Mouse (Mus musculus) midbrain, embryonic 16.5 days (tissue): ENCODE data around the gene Trappc13. TPM values are rescaled to one million over a fixed set of nuclear protein-coding genes. Genes with fewer than 3 reads are reported as not detected.

ENCODE experiments used
- ATAC-seq: fragments of 200-750 bp; cut with Nextera tagmentation; 2 replicates; pipeline ENCODE4 v1.8.0; 2017; ENCODE audit warnings: moderate TSS enrichment
- H3K27ac ChIP-seq: fragments of 300-500 bp; sonication (generic); 2 replicates; pipeline ENCODE4 v1.5.1; 2014; ENCODE audit warnings: mild to moderate bottlenecking, low read length, mixed read lengths
- H3K27me3 ChIP-seq: fragments of 300-500 bp; sonication (generic); 2 replicates; pipeline ENCODE4 v1.6.1; 2014; ENCODE audit warnings: low read depth, low read length, mixed read lengths; ENCODE audit not compliant: control insufficient read depth, insufficient read depth
- H3K36me3 ChIP-seq: fragments of 300-500 bp; sonication (generic); 2 replicates; pipeline ENCODE4 v1.6.1; 2014; ENCODE audit warnings: mild to moderate bottlenecking, low read length, moderate library complexity, mixed read lengths; ENCODE audit not compliant: control insufficient read depth, insufficient read depth
- H3K4me1 ChIP-seq: fragments of 300-500 bp; sonication (generic); 2 replicates; pipeline ENCODE4 v1.6.1; 2014; ENCODE audit warnings: mild to moderate bottlenecking, low read length, mixed read lengths; ENCODE audit not compliant: control insufficient read depth, insufficient read depth
- H3K4me2 ChIP-seq: fragments of 300-500 bp; sonication (generic); 2 replicates; pipeline ENCODE4 v1.6.1; 2014; ENCODE audit warnings: mild to moderate bottlenecking, low read length, mixed read lengths
- H3K4me3 ChIP-seq: fragments of 300-500 bp; sonication (generic); 2 replicates; pipeline ENCODE4 v1.5.1; 2014; ENCODE audit warnings: low read depth, mild to moderate bottlenecking, low read length, moderate library complexity, mixed read lengths
- H3K9ac ChIP-seq: fragments of 300-500 bp; sonication (generic); 2 replicates; pipeline ENCODE4 v1.6.1; 2014; ENCODE audit warnings: low read depth, low read length, mixed read lengths
- H3K9me3 ChIP-seq: fragments of 300-500 bp; sonication (generic); replicated peaks from 2 replicates; pipeline ENCODE4 v1.6.1; 2014; ENCODE audit warnings: mild to moderate bottlenecking, low read length, mixed read lengths; ENCODE audit not compliant: control insufficient read depth, poor library complexity, severe bottlenecking
- WGBS: fragments of 180-500 bp; shearing (Covaris S2); extraction: QIAGEN DNeasy Blood & Tissue Kit; methylation state at CpG from one replicate; pipeline ENCODE4 v1.1.7; 2014; 5-methylcytosine and 5-hydroxymethylcytosine counted together
- polyA plus RNA-seq: library from polyadenylated mRNA; unstranded; fragments of >200 nt; fragmentation: Nextera tagmentation; extraction: Ambion mirVana; gene quantifications from 2 replicates; pipeline ENCODE4 v1.2.1, GENCODE M21; 2015

Trappc13 gene
- polyA plus RNA-seq, 1 experiment from 2014 or later: 51.6 TPM

DNA sequence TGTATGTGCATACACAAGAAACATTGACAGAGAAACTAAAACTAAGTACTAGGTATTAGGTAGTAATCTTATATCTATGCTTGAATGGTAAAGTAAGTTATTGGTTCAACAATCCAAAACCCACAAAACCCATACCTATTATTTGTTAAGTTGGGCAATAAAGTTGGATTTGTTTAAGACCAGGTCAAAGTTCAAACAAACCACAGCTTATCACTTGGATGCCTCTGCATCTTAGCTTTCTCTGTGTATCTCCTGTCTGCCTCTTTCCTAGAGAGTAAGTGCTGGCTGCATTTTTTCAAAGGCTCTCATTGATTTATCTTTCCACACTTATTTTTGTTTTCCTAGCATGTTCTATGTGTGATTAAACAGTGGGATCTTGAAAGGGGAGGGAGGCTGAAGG, 5.8 kb downstream of the Trappc13 start:
- no peak for ATAC-seq
- no peak overlapping the region for H3K9ac ChIP-seq
- H3K4me1 ChIP-seq: peaks cover 12% of the 10 kb centered on the region

DNA sequence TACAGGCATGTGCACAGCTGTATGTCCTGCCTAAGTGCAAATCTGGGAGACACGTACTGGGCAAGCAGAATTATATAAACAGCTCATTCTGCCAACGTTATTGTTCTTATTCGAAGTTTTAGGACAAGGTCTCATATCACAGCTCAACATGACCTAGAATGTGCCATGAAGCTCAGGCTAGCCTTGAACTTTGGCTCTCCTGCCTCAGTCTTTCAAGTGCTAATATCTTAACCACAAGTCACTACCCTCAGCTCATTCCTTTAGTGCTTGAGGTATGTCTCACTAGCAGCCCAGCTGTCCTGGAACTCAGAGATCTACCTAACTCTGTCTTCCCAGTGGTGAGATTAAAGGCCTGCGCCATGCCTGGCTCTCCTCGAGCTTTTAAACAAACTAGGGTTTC, 6.6 kb downstream of the Trappc13 start:
- ATAC-seq: no peak
- no peak overlapping the region for H3K9ac ChIP-seq
- H3K9me3 ChIP-seq: no peaks in the 10 kb centered on the region; the same call in 1 of the 2 replicates
- H3K4me1 ChIP-seq: peaks cover 7% of the 10 kb centered on the region
- WGBS: 93% methylated on average over 5 of the region's 5 CpGs
- H3K27me3 ChIP-seq: no peaks in the 10 kb centered on the region
- no peak overlapping the region for H3K27ac ChIP-seq
- no peak overlapping the region for H3K4me3 ChIP-seq
- peaks cover 14% of the 10 kb centered on the region for H3K36me3 ChIP-seq
- no peak overlapping the region for H3K4me2 ChIP-seq

More for the DNA sequence above, 5.8 kb downstream of the Trappc13 start:
- no peaks in the 10 kb centered on the region; the same call in 1 of the 2 replicates for H3K9me3 ChIP-seq
- H3K27ac ChIP-seq: no peak overlapping the region
- no peak overlapping the region for H3K4me3 ChIP-seq
- no peak overlapping the region for H3K4me2 ChIP-seq
- peaks cover 11% of the 10 kb centered on the region for H3K36me3 ChIP-seq
- no peaks in the 10 kb centered on the region for H3K27me3 ChIP-seq

DNA sequence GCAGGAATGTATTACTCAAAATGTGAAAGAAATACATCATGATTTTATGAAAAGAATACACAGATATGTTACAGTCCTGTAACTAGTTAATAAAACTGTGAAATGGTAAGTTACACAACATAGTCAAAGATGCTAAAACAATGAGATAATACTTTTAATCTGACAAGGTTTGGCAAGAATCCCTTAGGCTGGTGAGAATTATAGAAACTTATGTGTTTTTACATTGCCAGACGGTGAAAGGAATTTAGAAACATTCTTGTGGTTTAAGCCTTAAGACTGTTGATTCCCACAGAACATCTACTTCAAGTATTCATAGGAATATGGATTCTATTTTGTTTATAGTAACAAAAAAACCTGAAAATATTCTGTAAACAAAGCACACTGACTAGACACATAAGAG, 22.6 kb downstream of the Trappc13 start:
- no peak overlapping the region for H3K27ac ChIP-seq
- H3K9ac ChIP-seq: no peak overlapping the region
- H3K27me3 ChIP-seq: no peaks in the 10 kb centered on the region
- no peaks in the 10 kb centered on the region for H3K9me3 ChIP-seq
- peaks cover 9% of the 10 kb centered on the region for H3K36me3 ChIP-seq
- H3K4me3 ChIP-seq: no peak overlapping the region
- 91% methylated on average over 1 of the region's 1 CpGs for WGBS
- no peaks in the 10 kb centered on the region for H3K4me1 ChIP-seq
- no peak overlapping the region for H3K4me2 ChIP-seq
- ATAC-seq: no peak

DNA sequence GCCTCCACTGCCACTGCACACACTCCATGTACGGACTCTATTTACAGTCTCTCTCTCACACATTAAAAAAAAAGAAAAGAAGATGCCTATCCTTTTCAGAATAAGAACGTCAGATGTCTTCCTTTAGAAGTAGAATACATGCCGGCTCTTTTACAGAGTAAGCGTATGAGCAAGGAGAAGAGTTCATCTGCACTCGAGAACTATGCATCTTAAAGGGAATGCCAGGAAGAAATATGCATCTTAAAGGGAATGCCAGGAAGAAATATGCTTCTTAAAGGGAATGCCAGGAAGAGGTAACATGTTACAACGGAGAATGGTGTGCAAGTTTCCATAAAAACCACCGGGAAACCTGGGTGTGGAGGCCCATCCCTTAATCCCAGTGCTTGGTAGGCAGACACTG, 23.2 kb downstream of the Trappc13 start:
- no peak for ATAC-seq
- Histone ChIP-seq H3K4me3 (no peak overlapping the region), H3K4me1 (no peaks in the 10 kb centered on the region), H3K4me2 (no peak overlapping the region), H3K9ac (no peak overlapping the region), H3K36me3 (peaks cover 9% of the 10 kb centered on the region), H3K27ac (no peak overlapping the region), H3K27me3 (no peaks in the 10 kb centered on the region), H3K9me3 (no peaks in the 10 kb centered on the region)
- WGBS: 91% methylated on average over 7 of the region's 7 CpGs

DNA sequence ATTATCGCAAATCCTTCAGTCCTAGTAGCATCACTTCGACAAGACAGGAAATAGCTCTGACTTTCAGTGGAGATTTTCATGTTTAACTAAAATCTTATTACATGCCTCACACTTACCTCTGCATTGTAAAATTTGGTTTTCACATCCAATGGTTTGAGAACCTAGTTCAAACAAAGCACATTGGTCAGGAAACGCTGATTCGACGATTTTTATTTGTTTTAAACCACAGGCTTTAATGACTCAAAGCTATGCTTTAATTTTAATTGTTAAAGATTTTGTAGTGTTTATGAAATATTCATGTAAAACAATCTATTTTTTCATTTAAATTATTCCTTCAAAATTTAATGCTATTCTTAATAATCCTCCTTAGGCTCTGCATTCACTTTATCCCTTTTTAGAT, 24.1 kb downstream of the Trappc13 start:
- Histone ChIP-seq H3K4me1 (no peaks in the 10 kb centered on the region), H3K4me3 (no peak overlapping the region), H3K9ac (no peak overlapping the region), H3K9me3 (no peaks in the 10 kb centered on the region), H3K36me3 (peaks cover 12% of the 10 kb centered on the region), H3K4me2 (no peak overlapping the region), H3K27ac (no peak overlapping the region), H3K27me3 (no peaks in the 10 kb centered on the region)
- ATAC-seq: no peak
- WGBS: 93% methylated on average over 5 of the region's 5 CpGs

DNA sequence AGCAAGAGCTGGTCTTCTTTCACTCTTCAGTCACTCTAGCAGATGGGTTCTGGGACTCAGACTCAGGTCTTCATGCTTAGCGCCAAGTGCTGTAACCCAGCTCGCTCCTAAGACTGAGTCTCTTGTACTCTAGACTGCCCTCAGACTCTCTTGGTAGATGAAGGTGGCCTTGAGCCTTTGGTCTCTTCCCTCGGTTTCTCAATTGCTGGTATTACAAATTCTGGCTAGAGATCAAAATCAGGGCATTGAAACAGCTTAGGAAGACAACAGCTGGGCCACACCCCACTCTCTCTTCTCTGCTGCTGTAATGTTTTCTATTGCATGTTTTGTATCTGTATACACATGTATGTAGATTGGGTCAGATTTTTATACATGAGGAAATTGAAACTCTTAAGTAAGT, 32.6 kb downstream of the Trappc13 start:
- H3K4me2 ChIP-seq: no peak overlapping the region
- peaks cover 34% of the 10 kb centered on the region for H3K36me3 ChIP-seq
- no peaks in the 10 kb centered on the region for H3K9me3 ChIP-seq
- no peak for ATAC-seq
- no peak overlapping the region for H3K9ac ChIP-seq
- no peak overlapping the region for H3K4me3 ChIP-seq
- no peaks in the 10 kb centered on the region for H3K27me3 ChIP-seq
- H3K27ac ChIP-seq: no peak overlapping the region
- 94% methylated on average over 3 of the region's 3 CpGs for WGBS
- no peaks in the 10 kb centered on the region for H3K4me1 ChIP-seq

DNA sequence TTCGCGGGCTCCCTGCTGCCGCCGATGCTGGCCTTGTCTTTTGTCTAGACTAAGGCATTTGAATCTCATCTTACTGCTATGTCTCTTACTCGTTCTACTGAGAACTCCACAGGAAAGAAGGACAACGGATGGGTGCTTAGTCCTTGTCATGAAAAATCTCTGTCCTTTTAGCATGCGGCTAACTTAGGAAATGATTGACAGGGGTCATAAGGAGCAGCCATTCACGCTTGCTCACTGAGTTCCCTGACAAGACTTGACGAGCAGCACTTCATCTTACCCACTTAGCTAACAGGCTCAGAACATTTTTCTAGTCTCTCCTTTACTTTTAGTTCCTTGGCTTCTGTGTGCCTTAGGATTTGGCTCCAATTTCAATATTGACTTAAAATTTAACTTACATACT, 33.4 kb downstream of the Trappc13 start:
- Histone ChIP-seq H3K4me2 (no peak overlapping the region), H3K27me3 (no peaks in the 10 kb centered on the region), H3K27ac (no peak overlapping the region), H3K4me3 (no peak overlapping the region), H3K36me3 (peaks cover 34% of the 10 kb centered on the region), H3K9me3 (no peaks in the 10 kb centered on the region), H3K9ac (no peak overlapping the region), H3K4me1 (no peaks in the 10 kb centered on the region)
- ATAC-seq: no peak
- 68% methylated on average over 9 of the region's 9 CpGs for WGBS

DNA sequence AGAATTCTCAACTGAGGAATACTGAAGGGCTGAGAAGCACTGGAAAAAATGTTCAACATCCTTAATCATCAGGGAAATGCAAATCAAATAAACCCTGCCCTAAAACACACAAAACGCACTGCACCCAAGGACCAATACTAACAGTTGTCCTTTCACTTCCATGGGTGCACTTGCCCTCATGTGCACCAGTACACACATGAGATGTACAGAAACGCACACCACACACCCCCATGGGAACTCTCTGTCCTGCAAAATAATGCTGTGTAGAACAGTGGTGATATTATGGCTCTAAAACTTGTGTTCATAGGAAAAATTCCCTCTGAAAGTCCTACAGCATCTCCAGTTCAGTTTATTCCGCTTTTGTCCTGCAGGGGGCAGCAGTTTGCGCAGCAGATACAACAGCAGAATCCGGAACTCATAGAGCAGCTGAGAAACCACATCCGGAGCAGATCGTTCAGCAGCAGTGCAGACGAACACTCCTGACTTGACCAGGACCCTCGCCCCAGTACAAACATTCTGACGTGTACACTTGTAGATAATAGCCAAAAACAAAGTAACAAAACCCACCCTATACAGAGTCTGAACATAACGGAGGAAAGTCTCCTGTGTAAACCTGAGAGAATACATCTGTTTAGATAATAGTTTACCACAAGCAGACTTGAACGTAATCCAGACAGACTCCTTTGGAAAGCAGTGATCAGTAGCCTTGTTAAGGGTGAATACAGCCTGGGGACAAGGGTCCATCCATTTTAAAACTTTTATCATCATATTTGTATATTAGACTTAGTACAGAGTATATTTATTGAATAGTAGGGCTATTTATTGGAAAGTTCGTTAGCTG, 38.7 kb downstream of the Trappc13 start:
- Histone ChIP-seq H3K9me3 (no peaks in the 10 kb centered on the region), H3K27me3 (no peaks in the 10 kb centered on the region), H3K4me1 (no peaks in the 10 kb centered on the region), H3K36me3 (peaks cover 17% of the 10 kb centered on the region), H3K4me3 (no peak overlapping the region), H3K4me2 (no peak overlapping the region), H3K9ac (no peak overlapping the region), H3K27ac (no peak overlapping the region)
- ATAC-seq: peak; percentile 54; the same call in 1 of the 2 replicates
- 41% methylated on average over 13 of the region's 13 CpGs for WGBS

DNA sequence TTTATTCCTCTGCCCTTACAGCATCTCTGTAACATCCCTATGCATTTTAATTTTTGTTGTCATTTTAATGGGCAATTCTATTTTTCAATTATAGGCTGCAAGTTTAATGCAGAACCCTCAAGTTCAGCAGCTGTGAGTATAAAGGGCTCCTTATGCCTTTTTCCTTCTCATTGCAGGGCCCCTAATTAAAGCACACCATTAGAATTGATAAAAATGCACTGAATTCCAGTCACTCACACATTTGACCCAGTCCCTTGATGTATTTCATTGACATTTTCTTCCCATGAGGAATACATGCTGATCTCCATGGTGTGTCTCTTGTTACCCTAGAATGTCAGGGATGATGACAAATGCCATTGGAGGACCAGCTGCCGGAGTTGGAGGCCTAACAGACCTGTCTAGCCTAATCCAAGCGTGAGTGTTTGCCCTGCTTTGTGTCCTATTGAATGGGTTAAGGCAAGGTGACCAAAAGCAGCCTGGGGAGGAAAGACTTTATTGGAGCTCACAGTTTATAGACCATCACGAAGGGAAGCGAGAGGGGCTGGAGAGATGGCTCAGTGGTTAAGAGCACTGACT, 43.7 kb downstream of the Trappc13 start:
- no peak overlapping the region for H3K27ac ChIP-seq
- no peak overlapping the region for H3K4me3 ChIP-seq
- ATAC-seq: no peak
- no peak overlapping the region for H3K9ac ChIP-seq
- H3K36me3 ChIP-seq: peaks cover 15% of the 10 kb centered on the region
- H3K9me3 ChIP-seq: no peaks in the 10 kb centered on the region
- no peaks in the 10 kb centered on the region for H3K27me3 ChIP-seq
- 51% methylated on average over 4 of the region's 4 CpGs for WGBS
- H3K4me1 ChIP-seq: no peaks in the 10 kb centered on the region
- no peak overlapping the region for H3K4me2 ChIP-seq
